Mouse (Mus musculus): ENCODE data around the gene Cib2. TPM values are rescaled to one million over a fixed set of nuclear protein-coding genes. Genes with fewer than 3 reads are reported as not detected.

Cib2 gene
- polyA plus RNA-seq, 2 experiments from 2014 or later: 1.6 TPM; not detected in 1

GRCm38 (mm10) chr9:54544212-54544953 lies 15.6 kb downstream of the Cib2 start:
- no peak for ATAC-seq

- ATAC-seq: no peak
Measured at GRCm38 (mm10) chr9:54540801-54541200, 19.2 kb downstream of the Cib2 start.

GRCm38 (mm10) chr9:54538684-54539083 lies 21.3 kb downstream of the Cib2 start, which contains the start of gene Sh2d7:
TSS of gene Sh2d7 (plus strand) at chr9:54538984.
- no peak for ATAC-seq

GRCm38 (mm10) chr9:54538244-54538643 lies 21.8 kb downstream of the Cib2 start:
- no peak for ATAC-seq

GRCm38 (mm10) chr9:54537480-54537879 lies 22.5 kb downstream of the Cib2 start:
- ATAC-seq: no peak

GRCm38 (mm10) chr9:54537030-54537429 lies 23.0 kb downstream of the Cib2 start:
- ATAC-seq: no peak

- ATAC-seq: no peak
Measured at GRCm38 (mm10) chr9:54536236-54536635, 23.8 kb downstream of the Cib2 start.

GRCm38 (mm10) chr9:54533975-54534374 lies 26.0 kb downstream of the Cib2 start:
- no peak for ATAC-seq

GRCm38 (mm10) chr9:54532926-54533325 lies 27.1 kb downstream of the Cib2 start:
- ATAC-seq: no peak

- no peak for ATAC-seq
Measured at GRCm38 (mm10) chr9:54531421-54531820, 28.6 kb downstream of the Cib2 start.

- no peak for ATAC-seq
Measured at GRCm38 (mm10) chr9:54530836-54531235, 29.2 kb downstream of the Cib2 start.

GRCm38 (mm10) chr9:54529950-54530349 lies 30.1 kb downstream of the Cib2 start:
- ATAC-seq: no peak

- ATAC-seq: no peak
Measured at GRCm38 (mm10) chr9:54527694-54528093, 32.3 kb downstream of the Cib2 start.

- no peak for ATAC-seq
Measured at GRCm38 (mm10) chr9:54520286-54520685, 39.7 kb downstream of the Cib2 start.

- no peak for ATAC-seq
Measured at GRCm38 (mm10) chr9:54518921-54519320, 41.1 kb downstream of the Cib2 start.

- no peak for ATAC-seq
Measured at GRCm38 (mm10) chr9:54515991-54516390, 44.0 kb downstream of the Cib2 start.

- ATAC-seq: no peak
Measured at GRCm38 (mm10) chr9:54502873-54503272, 57.1 kb downstream of the Cib2 start.

- no peak for ATAC-seq
Measured at GRCm38 (mm10) chr9:54502111-54502495, 57.9 kb downstream of the Cib2 start.

GRCm38 (mm10) chr9:54501453-54502110 lies 58.4 kb downstream of the Cib2 start, which contains the start of gene Dmxl2:
TSS of gene Dmxl2 (minus strand) at chr9:54501626.
- ATAC-seq: no peak

- ATAC-seq: no peak
Measured at GRCm38 (mm10) chr9:54500832-54501452, 59.1 kb downstream of the Cib2 start.

GRCm38 (mm10) chr9:54499791-54500190 lies 60.2 kb downstream of the Cib2 start:
- ATAC-seq: no peak

GRCm38 (mm10) chr9:54499291-54499690 lies 60.7 kb downstream of the Cib2 start:
- ATAC-seq: no peak

All from CD4-positive, CD25-positive, alpha-beta regulatory T cell, adult 4 months (primary cell).